Mouse (Mus musculus) naive thymus-derived CD4-positive, alpha-beta T cell, adult 5 months (primary cell): Measurements from ENCODE around the gene Rassf5. TPM values are rescaled to one million over a fixed set of nuclear protein-coding genes. Genes with fewer than 3 reads are reported as not detected.

Experiments
- polyA plus RNA-seq: library from polyadenylated mRNA; unstranded; fragments of 100-300 nt; shearing (Covaris generic); gene quantifications from one replicate; pipeline ENCODE4 v1.2.1, GENCODE M21; 2017

Rassf5 gene
- polyA plus RNA-seq: 245 TPM

GRCm38 (mm10) chr1:131245089-131245856, at the start of gene Rassf5:
Rassf5 (minus strand) TSS chr1:131245258.

GRCm38 (mm10) chr1:131279456-131279776, 34.4 kb upstream of the Rassf5 start, which contains the start of gene Ikbke:
Ikbke (minus strand) TSS chr1:131279606.

GRCm38 (mm10) chr1:131153018-131153629, 91.9 kb downstream of the Rassf5 start, which contains the start of gene Eif2d:
Eif2d (plus strand) TSS chr1:131153181.

GRCm38 (mm10) chr1:131138191-131139016, 106.7 kb downstream of the Rassf5 start, which contains the start of gene Dyrk3:
Dyrk3 (minus strand) TSS chr1:131138340.

Other genes with a start within 250 kb of the Rassf5 start
- gene Il10, start 225.4 kb downstream of the Rassf5 start, polyA plus RNA-seq: not detected
- gene Mapkapk2, start 147.4 kb downstream of the Rassf5 start, polyA plus RNA-seq: 122 TPM
- gene Dyrk3, start 106.9 kb downstream of the Rassf5 start, polyA plus RNA-seq: not detected
- gene Eif2d, start 92.1 kb downstream of the Rassf5 start, polyA plus RNA-seq: 43.1 TPM
- gene Ikbke, start 34.3 kb upstream of the Rassf5 start, polyA plus RNA-seq: 227 TPM